In genomic region chr12:41274136-41274535, GRCm38 (mm10) we compare ENCODE assay signal across 22 mouse cellular contexts.
DNase-seq lines count a peak whose midpoint lies in the region; ATAC-seq and TF ChIP-seq lines count a peak whose summit lies in the region.
"Had no signal": no experiment of that assay in that cellular context is flagged by ENCODE, and none has a peak within 500 bp of the region (broad histone marks: within the 10 kb centered on the region; RNA-seq: fewer than 3 reads in every experiment).

No protein-coding gene starts in this region.

- no peak overlapping the region for H3K4me3 ChIP-seq in heart, embryonic 11.5 days (ENCODE audit: low read depth, low read length)
- H3K4me3 ChIP-seq in liver, embryonic 11.5 days (ENCODE audit: low read depth, low read length) = no peak overlapping the region
- no peak overlapping the region for H3K4me3 ChIP-seq in liver, postnatal 0 days (ENCODE audit: low read depth, low read length)
- no peak overlapping the region for H3K4me3 ChIP-seq in ES-E14 (ENCODE audit: insufficient read depth in 1 of 2, low read depth in 1 of 2, low read length in 2 of 2, poor library complexity in 1 of 2, severe bottlenecking in 1 of 2)
- H3K4me3 ChIP-seq: left cerebral cortex, adult 2 months; midbrain, embryonic 15.5 days had no signal

- H3K27me3 ChIP-seq in heart, embryonic 11.5 days (ENCODE audit: control insufficient read depth, insufficient read depth, low read length) = no peaks in the 10 kb centered on the region
- H3K27me3 ChIP-seq in liver, embryonic 11.5 days (replicated peaks; ENCODE audit: control insufficient read depth, insufficient read depth, low read length) = no peaks in the 10 kb centered on the region
- no peaks in the 10 kb centered on the region for H3K27me3 ChIP-seq in liver, postnatal 0 days (ENCODE audit: insufficient read depth, low read length)
- H3K27me3 ChIP-seq: midbrain, embryonic 15.5 days had no signal

- 60% methylated on average over 8 of the region's 8 CpGs for WGBS in heart, embryonic 11.5 days (ENCODE audit: insufficient replicate concordance)
- 70% methylated on average over 8 of the region's 8 CpGs for whole genome bisulfite sequencing in liver, embryonic 11.5 days
- 70% methylated on average over 8 of the region's 8 CpGs for WGBS in liver, postnatal 0 days (ENCODE audit: insufficient replicate concordance)

- no peak for TF ChIP-seq EP300 in liver, postnatal 0 days (IDR thresholded peaks at IDR 0.05; ENCODE audit: low read depth)

- intact Hi-C loops in heart, postnatal 25 days (cut with DNase I) = no loop called here

- no peak overlapping the region for H3K9ac ChIP-seq in heart, embryonic 11.5 days (ENCODE audit: low read depth, low read length)
- no peak overlapping the region for H3K9ac ChIP-seq in liver, embryonic 11.5 days (ENCODE audit: low read depth, low read length)
- no peak overlapping the region for H3K9ac ChIP-seq in liver, postnatal 0 days (replicated peaks)
- no peak overlapping the region for H3K9ac ChIP-seq in ES-E14 (ENCODE audit: insufficient read depth, low read depth, low read length, poor library complexity, severe bottlenecking)
- H3K9ac ChIP-seq: midbrain, embryonic 15.5 days had no signal

- H3K27ac ChIP-seq in heart, embryonic 11.5 days (ENCODE audit: low read depth, low read length) = no peak overlapping the region
- no peak overlapping the region for H3K27ac ChIP-seq in liver, embryonic 11.5 days (ENCODE audit: low read depth, low read length)
- H3K27ac ChIP-seq in liver, postnatal 0 days (ENCODE audit: low read depth) = no peak overlapping the region
- H3K27ac ChIP-seq in ES-E14 (ENCODE audit: insufficient read depth, low read depth, low read length, poor library complexity, severe bottlenecking) = peak overlapping the region; percentile 43; the same call in 1 of the 2 replicates
- H3K27ac ChIP-seq: left cerebral cortex, adult 2 months; macrophage; midbrain, embryonic 15.5 days had no signal

- in situ Hi-C loops in ES-E14 (cut with MboI; ENCODE audit: low sequenced_read_pairs in 2 of 2, unreplicated experiment in 2 of 2) = no loop called here

- peak; percentile 35 for ATAC-seq in heart, embryonic 11.5 days (replicated peaks; ENCODE audit: insufficient number of reproducible peaks, low FRiP score, low TSS enrichment)
- peak; percentile 61 for ATAC-seq in liver, embryonic 11.5 days (replicated peaks; ENCODE audit: low FRiP score)
- ATAC-seq in liver, postnatal 0 days = no peak
- ATAC-seq: activated CD4-positive, CD25-positive, alpha-beta regulatory T cell, adult 4 months; inflammation-experienced regulatory T-cells, adult 6 months; midbrain, embryonic 15.5 days had no signal

- no peak for TF ChIP-seq CTCF in liver, postnatal 0 days (IDR thresholded peaks at IDR 0.05; ENCODE audit: low read depth)

- DNase-seq in heart, postnatal 25 days (ENCODE audit: low spot score) = no peak
- DNase-seq in liver, embryonic 11.5 days (ENCODE audit: low spot score) = no peak
- DNase-seq in liver, postnatal 0 days = no peak
- DNase-seq in 3134 (ENCODE audit: extremely low read depth, insufficient read length, low spot score) (peak; percentile 2), ES-E14 (ENCODE audit: low read depth, low spot score) (no peak)
- DNase-seq in gastrocnemius, postnatal 4 days (ENCODE audit: low spot score in 2 of 2) = no peak
- DNase-seq: adrenal gland, postnatal 10 days; cerebellum, adult 11 months; cerebellum, postnatal 10 days; kidney, adult 8-10 months; kidney, postnatal 25 days; left cerebral cortex, postnatal 4 days; lung, adult 2 months; right cerebral cortex, postnatal 14 days; spleen, adult 18-20 months; thymus, postnatal 25 days had no signal

- H3K4me1 ChIP-seq in heart, embryonic 11.5 days (ENCODE audit: control insufficient read depth, insufficient read depth, low read length) = no peaks in the 10 kb centered on the region
- no peaks in the 10 kb centered on the region for H3K4me1 ChIP-seq in liver, embryonic 11.5 days (replicated peaks; ENCODE audit: control insufficient read depth, insufficient read depth, low read length)
- H3K4me1 ChIP-seq in liver, postnatal 0 days (ENCODE audit: insufficient read depth) = no peaks in the 10 kb centered on the region
- no peaks in the 10 kb centered on the region for H3K4me1 ChIP-seq in ES-E14 (ENCODE audit: control insufficient read depth in 2 of 2, insufficient read depth in 2 of 2, low read length in 2 of 2, poor library complexity in 1 of 2)
- H3K4me1 ChIP-seq: midbrain, embryonic 15.5 days had no signal

- no peaks in the 10 kb centered on the region for H3K36me3 ChIP-seq in heart, embryonic 11.5 days (ENCODE audit: control insufficient read depth, insufficient read depth, low read length)
- H3K36me3 ChIP-seq in liver, embryonic 11.5 days (ENCODE audit: control insufficient read depth, insufficient read depth, low read length) = no peaks in the 10 kb centered on the region
- H3K36me3 ChIP-seq in liver, postnatal 0 days (replicated peaks; ENCODE audit: insufficient read depth, low read length) = no peaks in the 10 kb centered on the region
- no peaks in the 10 kb centered on the region; the same call in 1 of the 2 replicates for H3K36me3 ChIP-seq in ES-E14 (ENCODE audit: control insufficient read depth, insufficient read depth, low read length, poor library complexity, severe bottlenecking)
- H3K36me3 ChIP-seq: midbrain, embryonic 15.5 days had no signal

- H3K4me2 ChIP-seq in heart, embryonic 11.5 days = no peak overlapping the region
- H3K4me2 ChIP-seq in liver, embryonic 11.5 days = no peak overlapping the region
- no peak overlapping the region for H3K4me2 ChIP-seq in liver, postnatal 0 days (ENCODE audit: low read depth, low read length)
- H3K4me2 ChIP-seq: midbrain, embryonic 15.5 days had no signal

- no peaks in the 10 kb centered on the region for H3K9me3 ChIP-seq in heart, embryonic 11.5 days (replicated peaks; ENCODE audit: control insufficient read depth, low read length)
- no peaks in the 10 kb centered on the region for H3K9me3 ChIP-seq in liver, embryonic 11.5 days (ENCODE audit: control insufficient read depth, low read length)
- no peaks in the 10 kb centered on the region for H3K9me3 ChIP-seq in liver, postnatal 0 days (ENCODE audit: low read length)
- H3K9me3 ChIP-seq in ES-E14 (ENCODE audit: control insufficient read depth, insufficient read depth, low read depth, low read length) = no peaks in the 10 kb centered on the region
- H3K9me3 ChIP-seq: midbrain, embryonic 15.5 days had no signal

TF ChIP-seq in ES-E14, 5 proteins besides CTCF, POLR2A, EP300 and RAD21:
- TF ChIP-seq CHD2 (IDR thresholded peaks at IDR 0.05; ENCODE audit: low read depth, low read length) (no peak), ZC3H11A (IDR thresholded peaks at IDR 0.05; ENCODE audit: borderline replicate concordance, low read depth, low read length) (no peak), HCFC1 (IDR thresholded peaks at IDR 0.05; ENCODE audit: borderline replicate concordance, insufficient read depth, low read length) (no peak), ZNF384 (IDR thresholded peaks at IDR 0.05; ENCODE audit: low read depth, low read length) (no peak), MAFK (IDR thresholded peaks at IDR 0.05; ENCODE audit: insufficient read depth, low read depth, low read length) (no peak)
